21 mouse cellular contexts compared by ENCODE assay signal in genomic region chr17:5425204-5425603, GRCm38 (mm10). TPM values are rescaled to one million over a fixed set of nuclear protein-coding genes. Genes with fewer than 3 reads are reported as not detected.
DNase-seq lines count a peak whose midpoint lies in the region; ATAC-seq and TF ChIP-seq lines count a peak whose summit lies in the region.
"Had no signal": no experiment of that assay in that cellular context is flagged by ENCODE, and none has a peak within 500 bp of the region (broad histone marks: within the 10 kb centered on the region; RNA-seq: fewer than 3 reads in every experiment).

No protein-coding gene starts in this region.

- H3K4me1 ChIP-seq in heart, embryonic 11.5 days (ENCODE audit: control insufficient read depth, insufficient read depth, low read length), result peaks cover 35% of the 10 kb centered on the region
- no peaks in the 10 kb centered on the region for H3K4me1 ChIP-seq in midbrain, embryonic 16.5 days (ENCODE audit: control insufficient read depth, insufficient read depth, low read length)
- H3K4me1 ChIP-seq in midbrain, embryonic 14.5 days (ENCODE audit: control insufficient read depth, insufficient read depth, low read length), result no peaks in the 10 kb centered on the region
- peaks cover 11% of the 10 kb centered on the region for H3K4me1 ChIP-seq in heart, postnatal 0 days (ENCODE audit: control insufficient read depth, insufficient read depth)
- H3K4me1 ChIP-seq: forebrain, embryonic 13.5 days; hindbrain, embryonic 12.5 days; limb, embryonic 12.5 days; lung, embryonic 15.5 days had no signal

- H3K27me3 ChIP-seq in heart, embryonic 11.5 days (ENCODE audit: control insufficient read depth, insufficient read depth, low read length), result no peaks in the 10 kb centered on the region
- no peaks in the 10 kb centered on the region for H3K27me3 ChIP-seq in midbrain, embryonic 16.5 days (ENCODE audit: control insufficient read depth, insufficient read depth, low read depth, low read length)
- H3K27me3 ChIP-seq in midbrain, embryonic 14.5 days (ENCODE audit: control insufficient read depth, insufficient read depth, low read length), result no peaks in the 10 kb centered on the region
- H3K27me3 ChIP-seq in heart, postnatal 0 days (ENCODE audit: control insufficient read depth, insufficient read depth, low read length), result no peaks in the 10 kb centered on the region
- H3K27me3 ChIP-seq: forebrain, embryonic 13.5 days; hindbrain, embryonic 12.5 days; limb, embryonic 12.5 days; liver, embryonic 12.5 days; lung, embryonic 15.5 days had no signal

- H3K36me3 ChIP-seq in heart, embryonic 11.5 days (ENCODE audit: control insufficient read depth, insufficient read depth, low read length), result peaks cover 4% of the 10 kb centered on the region; the same call in 1 of the 2 replicates
- H3K36me3 ChIP-seq in midbrain, embryonic 16.5 days (ENCODE audit: control insufficient read depth, insufficient read depth, low read length), result no peaks in the 10 kb centered on the region
- peaks cover 6% of the 10 kb centered on the region; the same call in 1 of the 2 replicates for H3K36me3 ChIP-seq in midbrain, embryonic 14.5 days (ENCODE audit: control insufficient read depth, insufficient read depth, low read length)
- peaks cover 16% of the 10 kb centered on the region for H3K36me3 ChIP-seq in heart, postnatal 0 days (replicated peaks; ENCODE audit: control insufficient read depth, insufficient read depth, low read length)

- H3K9ac ChIP-seq in heart, embryonic 11.5 days (ENCODE audit: low read depth, low read length), result no peak overlapping the region
- no peak overlapping the region for H3K9ac ChIP-seq in midbrain, embryonic 16.5 days (ENCODE audit: low read depth, low read length)
- H3K9ac ChIP-seq in midbrain, embryonic 14.5 days (replicated peaks; ENCODE audit: low read length), result no peak overlapping the region
- H3K9ac ChIP-seq in heart, postnatal 0 days (replicated peaks; ENCODE audit: low read depth, low read length), result no peak overlapping the region
- H3K9ac ChIP-seq: forebrain, embryonic 13.5 days; hindbrain, embryonic 12.5 days; limb, embryonic 12.5 days; liver, embryonic 12.5 days; lung, embryonic 15.5 days had no signal

- 35% methylated on average over 3 of the region's 3 CpGs for WGBS in heart, embryonic 11.5 days (ENCODE audit: insufficient replicate concordance)
- WGBS in midbrain, embryonic 16.5 days, result 57% methylated on average over 3 of the region's 3 CpGs
- WGBS in midbrain, embryonic 14.5 days, result 68% methylated on average over 3 of the region's 3 CpGs
- WGBS in heart, postnatal 0 days, result 36% methylated on average over 3 of the region's 3 CpGs

- no peak overlapping the region for H3K4me2 ChIP-seq in heart, embryonic 11.5 days
- no peak overlapping the region for H3K4me2 ChIP-seq in midbrain, embryonic 16.5 days (ENCODE audit: low read length)
- H3K4me2 ChIP-seq in midbrain, embryonic 14.5 days (ENCODE audit: low read length), result no peak overlapping the region
- H3K4me2 ChIP-seq in heart, postnatal 0 days (ENCODE audit: low read depth, low read length), result no peak overlapping the region
- H3K4me2 ChIP-seq: forebrain, embryonic 13.5 days; hindbrain, embryonic 12.5 days; limb, embryonic 12.5 days; liver, embryonic 12.5 days; lung, embryonic 15.5 days had no signal

- no peak for ATAC-seq in heart, embryonic 11.5 days (replicated peaks; ENCODE audit: insufficient number of reproducible peaks, low FRiP score, low TSS enrichment)
- peak; percentile 57; the same call in 1 of the 2 replicates for ATAC-seq in midbrain, embryonic 16.5 days
- ATAC-seq in midbrain, embryonic 14.5 days (ENCODE audit: low FRiP score, low TSS enrichment), result no peak
- ATAC-seq in heart, postnatal 0 days (ENCODE audit: insufficient read depth, low read depth), result peak; percentile 18; the same call in 1 of the 2 replicates
- ATAC-seq: forebrain, embryonic 13.5 days; liver, embryonic 12.5 days had no signal

- no peak overlapping the region for H3K4me3 ChIP-seq in heart, embryonic 11.5 days (ENCODE audit: low read depth, low read length)
- no peak overlapping the region for H3K4me3 ChIP-seq in midbrain, embryonic 16.5 days (ENCODE audit: low read depth, low read length)
- no peak overlapping the region for H3K4me3 ChIP-seq in midbrain, embryonic 14.5 days (replicated peaks; ENCODE audit: low read depth, low read length)
- no peak overlapping the region for H3K4me3 ChIP-seq in heart, postnatal 0 days (ENCODE audit: low read depth, low read length)
- H3K4me3 ChIP-seq: forebrain, embryonic 13.5 days; hindbrain, embryonic 12.5 days; left cerebral cortex, adult 2 months; limb, embryonic 12.5 days; liver, embryonic 12.5 days; lung, embryonic 15.5 days had no signal

- no peak for TF ChIP-seq CTCF in heart, postnatal 0 days (IDR thresholded peaks at IDR 0.05; ENCODE audit: low read depth)

- no peak for TF ChIP-seq EP300 in heart, postnatal 0 days (IDR thresholded peaks at IDR 0.05; ENCODE audit: low read depth)

- no peak overlapping the region for H3K27ac ChIP-seq in heart, embryonic 11.5 days (ENCODE audit: low read depth, low read length)
- H3K27ac ChIP-seq in midbrain, embryonic 16.5 days (ENCODE audit: low read length), result no peak overlapping the region
- no peak overlapping the region for H3K27ac ChIP-seq in midbrain, embryonic 14.5 days (replicated peaks; ENCODE audit: low read depth, low read length)
- no peak overlapping the region for H3K27ac ChIP-seq in heart, postnatal 0 days (ENCODE audit: low read depth)
- H3K27ac ChIP-seq: forebrain, embryonic 13.5 days; hindbrain, embryonic 12.5 days; left cerebral cortex, adult 2 months; limb, embryonic 12.5 days; liver, embryonic 12.5 days; lung, embryonic 15.5 days had no signal

- H3K9me3 ChIP-seq in heart, embryonic 11.5 days (replicated peaks; ENCODE audit: control insufficient read depth, low read length), result no peaks in the 10 kb centered on the region
- no peaks in the 10 kb centered on the region for H3K9me3 ChIP-seq in midbrain, embryonic 16.5 days (replicated peaks; ENCODE audit: control insufficient read depth, low read length, poor library complexity, severe bottlenecking)
- no peaks in the 10 kb centered on the region for H3K9me3 ChIP-seq in midbrain, embryonic 14.5 days (ENCODE audit: control insufficient read depth, low read length)
- H3K9me3 ChIP-seq in heart, postnatal 0 days (replicated peaks; ENCODE audit: control insufficient read depth, low read length), result no peaks in the 10 kb centered on the region
- H3K9me3 ChIP-seq: forebrain, embryonic 13.5 days; hindbrain, embryonic 12.5 days; limb, embryonic 12.5 days; liver, embryonic 12.5 days; lung, embryonic 15.5 days had no signal

- intact Hi-C loops in left cerebral cortex, postnatal 14 days (cut with DNase I), result no loop called here

- peak; percentile 95 for DNase-seq in heart, adult 11 months
- no peak for DNase-seq in midbrain, embryonic 14.5 days
- peak; percentile 45 for DNase-seq in heart, postnatal 0 days (ENCODE audit: low spot score)
- DNase-seq in left cerebral cortex, postnatal 14 days (ENCODE audit: low spot score in 2 of 2), result no peak
- no peak for DNase-seq in thymus, postnatal 0 days (ENCODE audit: low spot score)
- DNase-seq: adrenal gland, adult 2 months; cerebellum, adult 2 months; cerebellum, postnatal 36 days; kidney, adult 8-10 months; kidney, postnatal 36 days; layer of hippocampus, adult 9-11 months; thymus, adult 2 months had no signal

RNA-seq across cellular contexts. Expression of gene Ldhal6b, which starts 6.6 kb away (rescaled TPM):
- polyA plus RNA-seq in heart, embryonic 11.5 days (2014; fragmentation: Nextera tagmentation; extraction: Ambion mirVana), result not detected in 2 replicates
- 0.25 TPM in 1 of 2 replicates, not detected in the other for polyA plus RNA-seq in midbrain, embryonic 16.5 days (2015; fragmentation: Nextera tagmentation; extraction: Ambion mirVana)
- polyA plus RNA-seq in midbrain, embryonic 14.5 days (2014; fragmentation: Nextera tagmentation; extraction: Ambion mirVana), result not detected in 2 replicates
- total RNA-seq in heart, postnatal 0 days (2014; rRNA removed; ENCODE audit: low replicate concordance), result not detected in 2 replicates
- polyA plus RNA-seq in heart, postnatal 0 days (2015; fragmentation: Nextera tagmentation; extraction: Ambion mirVana), result not detected in 2 replicates
- total RNA-seq in left cerebral cortex, postnatal 14 days (2021), result 1 to 10 TPM; 1.1 TPM
- not detected in 2 replicates for polyA plus RNA-seq in thymus, postnatal 0 days (2015; fragmentation: Nextera tagmentation; extraction: Ambion mirVana)
- polyA plus RNA-seq: forebrain, embryonic 13.5 days; hindbrain, embryonic 12.5 days; limb, embryonic 12.5 days; liver, embryonic 12.5 days; lung, embryonic 15.5 days; stomach, embryonic 16.5 days had no signal

RNA-seq across cellular contexts. Expression of gene Tmem242, which starts 14.9 kb away (rescaled TPM):
- polyA plus RNA-seq in heart, embryonic 11.5 days (2014; fragmentation: Nextera tagmentation; extraction: Ambion mirVana), result 121 and 139 TPM in 2 replicates
- 96.3 and 109 TPM in 2 replicates for polyA plus RNA-seq in midbrain, embryonic 16.5 days (2015; fragmentation: Nextera tagmentation; extraction: Ambion mirVana)
- polyA plus RNA-seq in midbrain, embryonic 14.5 days (2014; fragmentation: Nextera tagmentation; extraction: Ambion mirVana), result 110 and 121 TPM in 2 replicates
- total RNA-seq in heart, postnatal 0 days (2014; rRNA removed; ENCODE audit: low replicate concordance), result 81.7 and 106 TPM in 2 replicates
- polyA plus RNA-seq in heart, postnatal 0 days (2015; fragmentation: Nextera tagmentation; extraction: Ambion mirVana), result 150 and 160 TPM in 2 replicates
- total RNA-seq in left cerebral cortex, postnatal 14 days (2021), result 10 to 100 TPM; 89.9 to 94.8 TPM
- polyA plus RNA-seq in thymus, postnatal 0 days (2015; fragmentation: Nextera tagmentation; extraction: Ambion mirVana), result 113 and 120 TPM in 2 replicates

Comparison
In these comparisons a context has a peak if more than half of its experiments do, and no peak if none do; other contexts are left out.
1. ATAC-seq: peak in midbrain, embryonic 16.5 days (single experiment) and heart, postnatal 0 days (single experiment); none in heart, embryonic 11.5 days (single experiment) and midbrain, embryonic 14.5 days (single experiment).
2. DNase-seq: peak in heart, adult 11 months (single experiment) and heart, postnatal 0 days (single experiment); none in midbrain, embryonic 14.5 days (single experiment), left cerebral cortex, postnatal 14 days (0 of 2) and thymus, postnatal 0 days (single experiment).